Mouse (Mus musculus) stomach, postnatal 0 days (tissue): ENCODE data around the gene Dhrs1.

Source experiments
- CTCF ChIP-seq: IDR thresholded peaks from 2 replicates; pipeline ENCODE4 v1.5.1; 2016; ENCODE audit warnings: antibody characterized with exemption, low read depth, mild to moderate bottlenecking, moderate library complexity
- EP300 ChIP-seq: optimal IDR thresholded peaks from 2 replicates; pipeline ENCODE3; 2016; ENCODE audit warnings: antibody characterized with exemption

GRCm38 (mm10) chr14:55730531-55731032, 14.9 kb downstream of the Dhrs1 start:
- TF ChIP-seq CTCF (no peak), EP300 (no peak)
